Mouse (Mus musculus) layer of hippocampus, postnatal 25 days (tissue): ENCODE results near the gene Rbks. TPM values are rescaled to one million over a fixed set of nuclear protein-coding genes. Genes with fewer than 3 reads are reported as not detected.

Experiments used
- DNase-seq, 2 experiments: peaks; one replicate each; pipeline ENCODE4 v3.0.0; 2022; ENCODE audit warnings: mixed read lengths in 2 of 2, low spot score in 1 of 2; ENCODE audit errors: extremely low spot score in 1 of 2
- total RNA-seq, 2 experiments: library from RNA; stranded (reverse); gene quantifications; 2 replicates each; pipeline ENCODE4 v1.2.3; 2021

Gene Rbks
- total RNA-seq = 1 to 10 TPM; 3.4 to 4.3 TPM

DNA sequence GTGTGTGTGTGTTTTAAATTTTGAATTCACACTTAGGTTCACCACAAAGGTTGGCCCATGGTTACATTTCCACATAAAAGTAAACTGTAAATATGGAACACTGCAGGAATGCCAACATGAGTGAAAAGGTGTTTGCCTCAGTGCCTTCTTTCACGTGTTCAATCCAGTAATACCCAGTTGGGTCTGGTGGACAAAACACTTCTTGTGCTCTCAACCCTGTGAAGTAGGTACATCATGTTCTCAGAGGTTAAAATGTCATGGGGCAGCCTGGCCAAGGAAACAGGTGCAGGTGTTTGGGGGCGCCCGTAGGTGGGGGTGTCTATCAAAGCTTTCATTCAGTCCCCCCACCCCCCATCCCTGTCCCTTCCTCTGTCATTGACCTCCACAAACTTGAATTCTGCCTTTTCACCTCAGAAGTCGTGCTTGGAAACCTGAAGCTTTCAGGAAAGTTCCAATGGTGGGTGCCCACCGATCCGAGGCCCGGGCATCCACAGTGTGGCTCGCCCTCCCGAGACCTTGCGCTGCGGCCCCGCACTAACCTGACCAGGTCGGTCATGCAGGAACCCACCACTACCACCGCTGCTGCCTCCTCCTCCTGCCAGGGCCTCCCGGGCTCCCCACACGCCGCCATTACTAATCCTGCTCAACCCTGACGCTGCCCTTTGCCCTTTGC, at the start of gene Rbks:
Rbks (minus strand) TSS at position 657 of the 673 bp plus-strand sequence.
- no peak for DNase-seq

- DNase-seq = no peak
Measured at GRCm38 (mm10) chr5:31742521-31743031, 45.1 kb upstream of the Rbks start.

DNA sequence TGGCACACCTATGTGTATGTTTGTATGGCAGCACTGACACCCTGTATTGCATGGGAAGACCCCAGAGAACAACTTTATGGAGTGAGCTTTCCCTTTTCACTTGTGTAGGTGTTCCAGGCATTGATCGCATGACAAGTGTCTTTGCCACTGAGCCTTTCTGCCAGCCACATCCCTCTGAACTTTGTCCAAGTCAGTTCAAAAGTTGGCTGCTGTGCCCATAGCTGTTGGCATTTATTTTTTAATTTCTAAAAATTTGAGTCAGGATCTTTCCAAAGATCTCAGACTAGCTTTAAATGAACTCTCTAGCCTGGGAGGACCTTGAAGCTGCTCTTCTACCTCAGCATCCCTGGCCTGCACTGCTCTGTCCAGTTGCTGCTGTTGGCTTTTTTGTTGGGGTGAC, 44.5 kb upstream of the Rbks start:
- DNase-seq = no peak

DNA sequence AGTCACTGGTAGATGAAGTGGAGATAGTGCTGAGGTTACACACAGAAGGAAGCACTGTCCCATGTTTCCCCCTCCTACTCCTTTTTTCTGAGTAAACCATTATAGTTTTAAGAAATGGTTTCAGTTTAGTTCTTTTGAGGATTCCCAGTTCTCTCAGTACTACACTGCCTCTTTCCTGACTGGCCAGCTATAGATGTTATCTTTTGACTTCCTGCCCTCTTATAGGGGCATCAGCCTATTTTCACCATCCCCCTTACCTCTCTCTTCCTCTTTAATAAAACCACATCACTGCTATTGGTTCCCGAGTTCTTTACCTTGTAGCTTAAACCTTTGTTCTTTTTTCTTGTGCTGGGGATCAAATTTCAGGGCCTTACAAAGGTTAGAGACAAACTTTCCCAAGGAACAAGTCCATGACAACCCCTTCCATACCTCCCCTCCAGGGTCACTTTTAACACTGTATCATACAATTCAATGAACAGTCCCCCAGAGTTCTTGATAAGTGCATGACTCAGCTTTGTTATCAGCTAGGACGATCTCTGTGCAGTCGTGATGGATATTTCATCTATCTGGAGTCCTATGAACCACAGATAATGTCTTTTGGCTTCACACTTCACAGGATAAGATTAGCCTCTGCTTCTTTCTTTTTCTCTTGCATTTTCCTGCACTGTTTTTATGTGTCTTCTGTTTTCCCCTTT, 35.4 kb upstream of the Rbks start:
- DNase-seq = no peak

GRCm38 (mm10) chr5:31727456-31727855, 30.0 kb upstream of the Rbks start:
- DNase-seq = no peak

DNA sequence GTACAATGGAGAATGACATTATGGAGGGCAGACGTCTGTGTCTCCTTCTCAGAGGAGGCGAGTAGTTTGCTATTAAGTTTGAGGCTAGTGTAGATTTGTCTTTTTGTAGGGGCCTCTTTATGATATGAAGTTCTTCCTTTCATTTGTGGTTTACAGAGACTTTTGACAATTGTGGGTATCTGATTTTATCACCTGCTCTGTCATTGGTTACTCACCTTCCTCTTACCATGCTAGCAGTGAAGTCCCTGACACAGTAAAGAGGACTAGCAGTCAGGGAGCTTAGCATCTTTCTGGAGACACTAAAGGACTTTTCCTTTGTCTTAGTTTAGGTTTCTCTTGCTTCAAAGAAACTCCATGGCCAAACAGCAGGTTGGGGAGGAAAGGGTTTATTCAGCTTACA, 28.5 kb upstream of the Rbks start:
- DNase-seq = no peak

GRCm38 (mm10) chr5:31724519-31724918, 27.1 kb upstream of the Rbks start:
- no peak for DNase-seq

- DNase-seq = no peak
Measured at GRCm38 (mm10) chr5:31715486-31716150, 18.2 kb upstream of the Rbks start.

- DNase-seq = no peak
Measured at GRCm38 (mm10) chr5:31713841-31714264, 16.4 kb upstream of the Rbks start.

GRCm38 (mm10) chr5:31713280-31713711, 15.9 kb upstream of the Rbks start:
- no peak for DNase-seq

DNA sequence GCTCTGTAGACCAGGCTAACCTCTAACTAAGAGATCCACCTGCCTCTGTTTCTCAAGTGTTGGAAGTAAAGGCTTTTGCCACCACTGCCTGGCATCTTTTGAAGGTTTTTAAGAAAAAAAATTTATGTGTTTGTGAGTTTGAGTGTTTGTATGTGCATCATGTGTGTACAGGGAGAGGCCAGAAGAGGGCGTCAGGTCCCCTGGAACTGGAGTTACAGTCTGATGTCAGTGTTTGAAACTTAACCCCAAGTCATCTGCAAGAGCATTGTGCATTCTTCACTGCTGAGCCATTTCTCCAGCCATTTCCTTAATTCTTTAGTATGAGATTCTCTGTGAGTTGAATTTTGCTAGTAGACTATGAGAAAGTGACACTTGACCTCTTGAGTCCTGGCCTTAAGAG, 12.0 kb upstream of the Rbks start:
- no peak for DNase-seq

GRCm38 (mm10) chr5:31706826-31707225, 9.4 kb upstream of the Rbks start:
- no peak for DNase-seq

GRCm38 (mm10) chr5:31704971-31705370, 7.5 kb upstream of the Rbks start:
- peak in 1 of 2 experiments; percentile 17 for DNase-seq

GRCm38 (mm10) chr5:31699397-31699796, 2.0 kb upstream of the Rbks start:
- no peak for DNase-seq

GRCm38 (mm10) chr5:31698931-31699330, 1.5 kb upstream of the Rbks start:
- DNase-seq = no peak

GRCm38 (mm10) chr5:31698297-31698726, 885 bp upstream of the Rbks start:
- peak; percentile 62 to 63 for DNase-seq

GRCm38 (mm10) chr5:31697644-31698296, 343 bp upstream of the Rbks start, which contains the start of gene Babam2:
Gene Babam2, plus strand, starts transcription at chr5:31697684.
- peak; percentile 84 to 87 for DNase-seq

DNA sequence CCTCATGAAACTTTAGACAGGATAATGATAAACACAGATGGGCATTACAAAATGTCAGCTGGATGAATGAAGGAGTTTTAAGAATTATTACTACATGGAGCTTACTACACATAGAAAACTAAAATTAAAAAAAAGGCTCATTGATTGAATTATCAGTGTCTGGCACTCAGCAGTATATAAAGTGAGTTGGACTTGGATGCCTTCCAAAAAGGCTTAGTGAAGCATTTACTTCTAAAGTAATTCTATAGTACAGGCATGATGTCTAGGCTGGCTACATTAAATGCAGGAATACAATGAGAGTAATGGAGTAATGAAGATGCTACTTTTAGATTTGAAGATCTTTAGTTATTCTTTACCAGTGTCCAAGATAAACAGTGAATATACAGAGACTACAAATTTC, 4.2 kb downstream of the Rbks start:
- no peak for DNase-seq

GRCm38 (mm10) chr5:31687972-31688371, 9.5 kb downstream of the Rbks start:
- DNase-seq = no peak

- DNase-seq = no peak
Measured at GRCm38 (mm10) chr5:31686040-31686439, 11.4 kb downstream of the Rbks start.

DNA sequence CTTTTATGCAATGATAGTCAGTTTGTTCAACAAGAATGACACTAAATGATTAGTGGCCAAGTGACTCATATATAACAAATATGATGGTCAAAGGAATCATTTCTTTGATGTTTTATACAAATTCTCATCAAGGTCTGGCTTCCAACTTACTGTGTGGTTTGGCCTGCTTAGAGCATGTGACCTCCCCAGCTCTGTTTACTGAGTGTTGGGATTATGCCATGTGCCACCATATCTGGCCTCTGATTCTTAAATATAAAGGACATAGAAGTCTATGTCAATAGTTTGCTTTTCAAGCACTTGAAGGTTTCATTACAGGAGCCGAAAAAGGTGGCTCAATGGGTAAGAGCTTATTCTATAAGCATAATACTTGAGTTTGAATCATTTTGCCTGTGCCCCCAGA, 15.1 kb downstream of the Rbks start:
- DNase-seq = no peak
